Mouse (Mus musculus): ENCODE measurements around the gene Mob1a.

The Mob1a gene

DNA sequence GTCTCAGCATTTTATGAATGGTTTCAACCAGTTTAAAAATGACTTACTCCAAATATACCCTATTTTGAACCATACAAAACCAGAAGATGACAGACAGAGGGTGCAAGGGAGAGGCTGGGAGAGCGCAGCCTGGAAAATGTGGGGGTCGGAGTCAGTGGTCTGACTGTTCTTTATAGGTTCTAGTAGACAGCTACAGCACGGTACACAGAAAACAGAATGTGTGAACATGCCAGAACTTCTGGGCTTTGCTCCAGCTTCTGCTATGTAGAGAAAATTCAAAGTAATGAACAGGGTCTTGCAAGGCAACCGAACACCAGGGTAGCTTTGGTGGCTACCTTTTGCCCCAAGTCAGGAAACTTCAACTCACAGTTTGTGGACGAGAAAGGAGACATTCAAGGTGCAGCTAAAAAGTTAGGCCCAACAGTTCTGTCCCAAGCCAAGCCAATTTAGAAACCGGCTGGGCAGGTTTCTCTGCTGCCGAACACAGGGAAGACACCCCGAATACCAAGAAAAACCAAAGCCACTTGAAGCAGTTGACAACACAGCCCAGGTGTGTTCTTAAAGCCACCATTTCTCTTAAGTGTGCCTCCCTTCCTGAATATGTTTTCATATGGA, 66.5 kb downstream of the Mob1a start:
- DNase-seq, result peak; percentile 35
